Comparison of ENCODE assay signal across 9 mouse cellular contexts in genomic region chr8:81012699-81013098, GRCm38 (mm10). TPM values are rescaled to one million over a fixed set of nuclear protein-coding genes. Genes with fewer than 3 reads are reported as not detected.
DNase-seq lines count a peak whose midpoint lies in the region; ATAC-seq and TF ChIP-seq lines count a peak whose summit lies in the region.
"Had no signal": no experiment of that assay in that cellular context is flagged by ENCODE, and none has a peak within 500 bp of the region (broad histone marks: within the 10 kb centered on the region; RNA-seq: fewer than 3 reads in every experiment).

No protein-coding gene starts in this region.

- peaks cover 8% of the 10 kb centered on the region; the same call in 1 of the 2 replicates for H3K4me1 ChIP-seq in kidney, adult 2 months (ENCODE audit: control insufficient read depth, insufficient read depth, low read length)
- H3K4me1 ChIP-seq in hindbrain, embryonic 15.5 days (replicated peaks), result peaks cover 48% of the 10 kb centered on the region
- peaks cover 40% of the 10 kb centered on the region for H3K4me1 ChIP-seq in midbrain, embryonic 15.5 days

- TF ChIP-seq CTCF in kidney, adult 2 months (conservative IDR thresholded peaks at IDR 0.05; ENCODE audit: insufficient read depth, insufficient read length, low read depth, low read length), result no peak

- H3K27ac ChIP-seq in kidney, adult 2 months (ENCODE audit: insufficient read depth, low read depth, low read length), result no peak overlapping the region
- H3K27ac ChIP-seq in hindbrain, embryonic 15.5 days (replicated peaks), result no peak overlapping the region
- no peak overlapping the region for H3K27ac ChIP-seq in midbrain, embryonic 15.5 days

- H3K9me3 ChIP-seq in hindbrain, embryonic 15.5 days, result no peaks in the 10 kb centered on the region
- no peaks in the 10 kb centered on the region for H3K9me3 ChIP-seq in midbrain, embryonic 15.5 days

- H3K36me3 ChIP-seq in kidney, adult 2 months (ENCODE audit: control insufficient read depth, insufficient read depth, low read length), result peaks cover 3% of the 10 kb centered on the region; the same call in 1 of the 2 replicates
- peaks cover 7% of the 10 kb centered on the region for H3K36me3 ChIP-seq in hindbrain, embryonic 15.5 days
- peaks cover 7% of the 10 kb centered on the region; the same call in 1 of the 2 replicates for H3K36me3 ChIP-seq in midbrain, embryonic 15.5 days (replicated peaks)

- no peaks in the 10 kb centered on the region for H3K27me3 ChIP-seq in kidney, adult 2 months (replicated peaks; ENCODE audit: control insufficient read depth, insufficient read depth, low read length)
- H3K27me3 ChIP-seq in hindbrain, embryonic 15.5 days, result no peaks in the 10 kb centered on the region
- H3K27me3 ChIP-seq in midbrain, embryonic 15.5 days (replicated peaks), result no peaks in the 10 kb centered on the region

- 41% methylated on average over 2 of the region's 2 CpGs for WGBS in kidney, adult 2 months
- 83% methylated on average over 2 of the region's 2 CpGs for WGBS in hindbrain, embryonic 15.5 days
- 84% methylated on average over 2 of the region's 2 CpGs for WGBS in midbrain, embryonic 15.5 days

- TF ChIP-seq POLR2A in kidney, adult 2 months (IDR thresholded peaks at IDR 0.05; ENCODE audit: low read depth, low read length), result no peak

- DNase-seq in kidney, adult 2 months, result no peak
- DNase-seq in kidney, postnatal 14 days, result no peak
- DNase-seq in MEL-GATA-1-ER (ENCODE audit: extremely low read depth, low read depth), result peak; percentile 62
- DNase-seq in right cerebral cortex, postnatal 4 days, result no peak
- no peak for DNase-seq in thymus, postnatal 0 days (ENCODE audit: low spot score)
- no peak for DNase-seq in retina, postnatal 1 day
- DNase-seq: right cerebral cortex, postnatal 14 days had no signal

- peak overlapping the region; percentile 10 for H3K9ac ChIP-seq in hindbrain, embryonic 15.5 days
- peak overlapping the region; percentile 87 for H3K9ac ChIP-seq in midbrain, embryonic 15.5 days

- H3K4me3 ChIP-seq in kidney, adult 2 months (ENCODE audit: insufficient read depth, low read depth, low read length), result peak overlapping the region; percentile 37
- peak overlapping the region; percentile 85 for H3K4me3 ChIP-seq in hindbrain, embryonic 15.5 days
- peak overlapping the region; percentile 100 for H3K4me3 ChIP-seq in midbrain, embryonic 15.5 days

- ATAC-seq in hindbrain, embryonic 15.5 days (ENCODE audit: low FRiP score, low read depth), result no peak
- no peak for ATAC-seq in midbrain, embryonic 15.5 days (replicated peaks)

- H3K4me2 ChIP-seq in hindbrain, embryonic 15.5 days, result peak overlapping the region; percentile 77
- H3K4me2 ChIP-seq in midbrain, embryonic 15.5 days, result peak overlapping the region; percentile 90

RNA-seq across cellular contexts. Expression of gene Usp38, which starts 2.0 kb away (rescaled TPM):
- polyA plus RNA-seq in kidney, adult 2 months (2012; rRNA removed), result 6.4 and 7.4 TPM in 2 replicates
- 16.7 and 18.0 TPM in 2 replicates for polyA plus RNA-seq in hindbrain, embryonic 15.5 days (2015; fragmentation: Nextera tagmentation; extraction: Ambion mirVana)
- 17.8 and 17.9 TPM in 2 replicates for polyA plus RNA-seq in midbrain, embryonic 15.5 days (2015; fragmentation: Nextera tagmentation; extraction: Ambion mirVana)
- 22.4 and 24.4 TPM in 2 replicates for polyA plus RNA-seq in thymus, postnatal 0 days (2015; fragmentation: Nextera tagmentation; extraction: Ambion mirVana)

Comparison
In these comparisons a context has a peak if more than half of its experiments do, and no peak if none do; other contexts are left out.
1. H3K4me3 ChIP-seq: peak in every context shown above with its lines; median percentile 100 in midbrain, embryonic 15.5 days; 85 in hindbrain, embryonic 15.5 days; 37 in kidney, adult 2 months.